Mouse (Mus musculus) liver, postnatal 0 days (tissue): ENCODE data around the gene Tcta. TPM values are rescaled to one million over a fixed set of nuclear protein-coding genes. Genes with fewer than 3 reads are reported as not detected.
"Not testable (repeated sequence)": the region's sequence is repeated elsewhere in the genome, so short reads cannot be mapped to it uniquely, and the experiment has no call there.

ENCODE experiments used
- ATAC-seq: fragments of 200-750 bp; cut with Nextera tagmentation; 2 replicates; pipeline ENCODE4 v1.8.0; 2017; ENCODE audit warnings: mild to moderate bottlenecking, moderate library complexity
- DNase-seq: peaks from one replicate; pipeline ENCODE4 v3.0.0-alpha.2; 2016
- H3K27ac ChIP-seq: fragments of 300-500 bp; sonication (generic); 2 replicates; pipeline ENCODE4 v1.5.1; 2014; ENCODE audit warnings: antibody characterized with exemption, moderate library complexity, mild to moderate bottlenecking, low read depth
- H3K27me3 ChIP-seq: fragments of 300-500 bp; sonication (generic); 2 replicates; pipeline ENCODE4 v1.6.1; 2014; ENCODE audit warnings: low read length, control low read depth, mixed read lengths; ENCODE audit not compliant: insufficient read depth
- H3K36me3 ChIP-seq: fragments of 300-500 bp; sonication (generic); replicated peaks from 2 replicates; pipeline ENCODE4 v1.6.1; 2014; ENCODE audit warnings: mild to moderate bottlenecking, control low read depth, low read length, moderate library complexity, mixed read lengths; ENCODE audit not compliant: insufficient read depth
- H3K4me1 ChIP-seq: fragments of 300-500 bp; sonication (generic); 2 replicates; pipeline ENCODE4 v1.6.1; 2014; ENCODE audit warnings: antibody characterized with exemption, mild to moderate bottlenecking, control low read depth; ENCODE audit not compliant: insufficient read depth
- H3K4me2 ChIP-seq: fragments of 300-500 bp; sonication (generic); 2 replicates; pipeline ENCODE4 v1.6.1; 2014; ENCODE audit warnings: low read depth, mild to moderate bottlenecking, low read length, moderate library complexity, mixed read lengths
- H3K4me3 ChIP-seq: fragments of 300-500 bp; sonication (generic); 2 replicates; pipeline ENCODE4 v1.5.1; 2014; ENCODE audit warnings: low read depth, low read length
- H3K9ac ChIP-seq: fragments of 300-500 bp; sonication (generic); replicated peaks from 2 replicates; pipeline ENCODE4 v1.6.1; 2014; ENCODE audit warnings: mild to moderate bottlenecking, moderate library complexity
- H3K9me3 ChIP-seq: fragments of 300-500 bp; sonication (generic); 2 replicates; pipeline ENCODE4 v1.6.1; 2016; ENCODE audit warnings: mild to moderate bottlenecking, control low read depth, low read length, mixed read lengths
- CTCF ChIP-seq: sonication (generic); IDR thresholded peaks from 2 replicates; pipeline ENCODE4 v1.5.1; 2016; ENCODE audit warnings: antibody characterized with exemption, low read depth
- EP300 ChIP-seq: IDR thresholded peaks from 2 replicates; pipeline ENCODE4 v1.6.1; 2016; ENCODE audit warnings: antibody characterized with exemption, low read depth, mild to moderate bottlenecking
- WGBS: fragments of 180-500 bp; shearing (Covaris S2); extraction: QIAGEN DNeasy Blood & Tissue Kit; methylation state at CpG from one replicate; pipeline ENCODE4 v1.1.7; 2014; ENCODE audit not compliant: insufficient replicate concordance; 5-methylcytosine and 5-hydroxymethylcytosine counted together
- polyA plus RNA-seq: library from polyadenylated mRNA; unstranded; fragments of >200 nt; fragmentation: Nextera tagmentation; extraction: Ambion mirVana; gene quantifications from 2 replicates; pipeline ENCODE4 v1.2.1, GENCODE M21; 2015

Tcta gene
- polyA plus RNA-seq, 1 experiment from 2014 or later: 16.3 TPM

DNA sequence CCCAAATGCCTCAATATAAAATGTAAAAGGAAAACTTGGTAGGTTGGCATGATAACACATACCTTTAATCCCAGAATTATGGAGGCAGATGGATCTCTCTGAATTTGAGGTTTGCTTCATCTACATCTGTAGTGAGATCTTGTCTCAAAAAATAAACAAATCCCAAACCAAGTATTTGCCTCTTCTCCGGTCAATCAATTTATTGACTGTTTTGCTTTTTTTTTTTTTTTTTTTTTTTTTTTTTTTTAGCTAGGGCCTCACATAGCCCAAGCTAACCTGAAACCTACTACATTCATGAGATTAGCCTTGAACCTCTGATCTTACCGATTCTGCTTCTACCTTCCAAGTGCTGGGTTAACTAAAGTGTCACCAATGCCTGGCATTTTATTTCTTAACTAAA, 16.6 kb downstream of the Tcta start:
- Histone ChIP-seq H3K4me2 (peak overlapping the region; percentile 79; the same call in 1 of the 2 replicates), H3K4me3 (peak overlapping the region; percentile 60; the same call in 1 of the 2 replicates), H3K9me3 (no peaks in the 10 kb centered on the region), H3K27ac (peak overlapping the region; percentile 75; the same call in 1 of the 2 replicates), H3K9ac (no peak overlapping the region; the same call in 1 of the 2 replicates), H3K27me3 (no peaks in the 10 kb centered on the region), H3K36me3 (no peaks in the 10 kb centered on the region), H3K4me1 (peaks cover 9% of the 10 kb centered on the region)
- no peak for DNase-seq
- no peak for ATAC-seq
- TF ChIP-seq EP300: no peak
- WGBS: 50% methylated on average over 2 of the region's 2 CpGs

DNA sequence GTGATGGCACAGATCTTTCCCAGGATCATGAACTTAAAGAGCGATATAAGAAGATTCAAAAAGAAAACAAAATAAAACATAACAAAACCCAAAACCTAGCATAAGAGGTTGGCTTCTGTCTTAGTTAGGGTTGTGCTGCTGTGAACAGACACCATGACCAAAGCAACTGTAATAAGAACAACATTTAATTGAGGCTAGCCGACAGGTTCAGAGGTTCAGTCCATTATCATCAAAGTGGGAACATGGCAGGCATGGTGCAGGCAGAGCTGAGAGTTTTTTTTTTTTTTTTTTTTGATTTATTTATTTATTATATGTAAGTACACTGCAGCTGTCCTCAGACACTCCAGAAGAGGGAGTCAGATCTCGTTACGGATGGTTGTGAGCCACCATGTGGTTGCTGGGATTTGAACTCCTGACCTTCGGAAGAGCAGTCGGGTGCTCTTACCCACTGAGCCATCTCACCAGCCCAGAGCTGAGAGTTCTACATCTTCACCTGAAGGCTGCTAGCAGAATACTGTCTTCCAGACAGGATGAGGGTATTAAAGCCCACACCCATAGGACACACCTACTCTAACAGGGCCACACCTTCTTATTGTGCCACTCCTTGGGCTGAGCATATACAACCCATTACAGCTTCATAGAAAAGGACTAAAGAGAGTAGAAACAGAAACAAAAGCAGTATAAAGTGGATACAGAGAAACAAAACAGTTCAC, 18.3 kb downstream of the Tcta start:
- H3K36me3 ChIP-seq, H3K4me1 ChIP-seq, H3K27ac ChIP-seq, H3K4me3 ChIP-seq, H3K9ac ChIP-seq, H3K9me3 ChIP-seq, H3K4me2 ChIP-seq, H3K27me3 ChIP-seq, DNase-seq, ATAC-seq: not testable (repeated sequence)
- WGBS: 91% methylated on average over 4 of the region's 6 CpGs

DNA sequence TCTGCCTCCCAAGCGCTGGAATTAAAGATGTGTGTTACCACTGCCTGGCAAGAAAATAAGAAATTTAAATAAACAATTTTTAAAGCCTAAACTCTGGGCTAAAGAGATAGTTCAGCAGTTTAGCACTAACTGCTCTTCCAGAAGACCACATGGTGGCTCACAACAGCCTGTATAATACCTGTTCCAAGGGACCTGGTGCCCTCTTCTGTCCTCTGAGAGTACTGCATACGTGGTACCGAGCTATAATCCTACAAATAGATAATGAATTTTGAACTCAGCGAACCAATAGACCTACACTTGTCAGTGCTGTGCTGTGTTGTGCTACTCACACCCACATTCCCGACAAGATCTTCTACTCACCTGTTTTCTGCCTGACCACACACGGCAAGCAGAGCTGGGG, 21.6 kb downstream of the Tcta start:
- ATAC-seq: peak; percentile 84
- peak; percentile 82 for DNase-seq
- no peak overlapping the region for H3K4me3 ChIP-seq
- TF ChIP-seq CTCF (peak; percentile 97), EP300 (no peak)
- no peaks in the 10 kb centered on the region for H3K36me3 ChIP-seq
- no peak overlapping the region for H3K4me2 ChIP-seq
- H3K9me3 ChIP-seq: no peaks in the 10 kb centered on the region
- no peak overlapping the region for H3K27ac ChIP-seq
- H3K4me1 ChIP-seq: no peaks in the 10 kb centered on the region; the same call in none of the 2 replicates
- 9% methylated on average over 6 of the region's 6 CpGs for WGBS
- no peak overlapping the region for H3K9ac ChIP-seq
- no peaks in the 10 kb centered on the region for H3K27me3 ChIP-seq

DNA sequence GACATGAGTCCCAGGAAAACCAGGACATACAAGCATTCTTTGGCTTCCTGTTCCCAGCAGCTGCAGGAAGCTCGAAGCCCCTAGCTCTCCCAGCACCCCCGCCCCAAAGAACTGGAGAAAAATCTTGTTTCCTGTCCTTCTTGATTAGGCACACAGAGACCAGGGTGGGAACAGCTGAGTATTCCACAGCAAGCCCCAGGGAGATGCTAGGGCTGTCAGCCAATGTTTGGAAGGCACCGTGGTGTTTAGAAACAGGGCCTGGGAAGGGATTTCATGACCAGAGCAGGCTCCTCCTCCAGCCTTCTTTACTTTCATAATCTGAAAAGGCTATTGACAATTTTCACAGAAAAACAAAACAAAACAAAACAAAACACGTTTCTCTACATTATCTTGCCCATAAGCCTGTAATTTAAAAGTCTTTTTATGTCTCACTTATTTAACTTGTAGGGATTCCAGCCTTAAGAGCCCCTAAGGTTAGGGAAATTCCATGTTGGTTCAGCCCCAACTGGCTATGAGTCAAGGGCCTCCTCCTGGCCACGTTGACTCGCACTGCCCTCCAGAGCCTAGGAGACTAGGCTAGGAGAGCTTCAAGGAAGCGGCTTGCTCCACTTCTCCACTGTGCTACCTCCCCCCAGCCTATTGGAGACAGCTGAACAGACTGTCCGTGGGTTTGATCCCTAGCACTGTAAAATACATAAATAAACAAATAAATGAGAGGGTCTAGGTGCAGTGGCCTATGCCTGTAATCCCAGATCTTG, 25.7 kb downstream of the Tcta start:
- Histone ChIP-seq H3K4me2 (no peak overlapping the region), H3K9ac (peak overlapping the region; percentile 41), H3K36me3 (no peaks in the 10 kb centered on the region), H3K4me1 (peaks cover 2% of the 10 kb centered on the region; the same call in 1 of the 2 replicates), H3K9me3 (no peaks in the 10 kb centered on the region), H3K27me3 (no peaks in the 10 kb centered on the region), H3K4me3 (no peak overlapping the region), H3K27ac (peak overlapping the region; percentile 55)
- 32% methylated on average over 8 of the region's 8 CpGs for WGBS
- ATAC-seq: peak; percentile 57; the same call in 1 of the 2 replicates
- TF ChIP-seq CTCF (no peak), EP300 (no peak)
- no peak for DNase-seq

DNA sequence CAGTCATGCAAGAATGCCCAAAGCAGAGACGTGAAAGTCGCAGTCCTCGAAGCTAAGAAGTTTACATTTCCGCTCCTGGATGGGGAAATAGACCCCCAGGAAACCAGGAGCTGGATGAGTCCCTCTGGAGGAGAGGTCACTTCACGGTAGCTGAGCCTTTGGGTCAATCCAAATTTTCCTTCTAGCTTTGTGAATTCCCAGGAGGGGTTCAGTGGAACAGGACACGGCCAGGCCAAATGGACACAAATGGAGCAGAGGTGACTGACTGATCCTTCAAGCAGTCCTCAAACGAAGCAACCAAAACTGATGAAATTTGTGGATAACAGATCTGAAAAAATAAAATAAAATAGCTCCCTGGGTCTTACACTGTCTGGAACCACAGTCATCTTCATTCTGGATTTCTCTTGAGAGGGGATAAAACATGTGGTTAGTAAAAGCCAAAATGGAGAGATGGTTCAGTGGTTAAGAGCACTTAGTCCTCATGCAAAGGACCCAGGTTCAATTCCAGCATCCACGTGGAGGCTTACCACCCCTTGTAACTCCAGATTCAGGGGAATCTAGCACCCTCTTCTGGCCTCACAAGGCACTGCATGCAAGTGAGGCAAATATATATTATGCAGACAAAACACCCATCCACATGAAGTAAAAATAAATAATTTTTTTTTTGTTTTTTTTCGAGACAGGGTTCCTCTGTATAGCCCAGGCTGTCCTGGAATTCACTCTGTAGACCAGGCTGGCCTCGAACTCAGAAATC, 27.1 kb downstream of the Tcta start:
- Histone ChIP-seq H3K27me3 (no peaks in the 10 kb centered on the region), H3K4me3 (no peak overlapping the region), H3K4me2 (no peak overlapping the region), H3K9ac (no peak overlapping the region), H3K9me3 (no peaks in the 10 kb centered on the region), H3K36me3 (no peaks in the 10 kb centered on the region), H3K27ac (no peak overlapping the region), H3K4me1 (peaks cover 8% of the 10 kb centered on the region)
- ATAC-seq (no peak), DNase-seq (peak; percentile 65)
- TF ChIP-seq EP300: no peak
- peak; percentile 84 for TF ChIP-seq CTCF
- 69% methylated on average over 10 of the region's 10 CpGs for WGBS

DNA sequence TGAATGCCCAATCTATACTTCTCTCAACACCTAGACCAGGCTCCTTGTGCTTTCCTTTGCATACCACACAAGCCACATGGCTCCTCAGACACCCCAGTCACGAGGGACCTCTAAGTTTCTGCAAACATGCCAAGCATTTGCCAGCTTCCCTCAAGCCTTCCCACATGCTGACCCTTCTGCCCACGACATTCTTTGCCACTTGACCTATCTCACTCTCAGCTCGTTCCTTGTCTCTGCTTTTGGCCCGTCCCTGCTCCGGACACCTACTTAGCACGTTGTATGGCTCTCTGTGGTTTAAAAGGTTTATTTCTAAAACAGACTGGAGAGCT, 30.7 kb downstream of the Tcta start:
- 49% methylated on average over 6 of the region's 6 CpGs for WGBS
- H3K9ac ChIP-seq: no peak overlapping the region
- TF ChIP-seq EP300 (no peak), CTCF (no peak)
- H3K4me1 ChIP-seq: peaks cover 16% of the 10 kb centered on the region; the same call in 1 of the 2 replicates
- H3K27me3 ChIP-seq: no peaks in the 10 kb centered on the region
- ATAC-seq (no peak; the same call in 1 of the 2 replicates), DNase-seq (no peak)
- H3K4me2 ChIP-seq: no peak overlapping the region
- H3K27ac ChIP-seq: peak overlapping the region; percentile 64
- H3K9me3 ChIP-seq: no peaks in the 10 kb centered on the region
- no peak overlapping the region for H3K4me3 ChIP-seq
- H3K36me3 ChIP-seq: no peaks in the 10 kb centered on the region
